Mouse (Mus musculus) layer of hippocampus, adult 18-20 months (tissue): ENCODE results near the gene Arhgdia. TPM values are rescaled to one million over a fixed set of nuclear protein-coding genes. Genes with fewer than 3 reads are reported as not detected.

Experiments
- microRNA-seq, 2 experiments: library from miRNA; unstranded; fragments of <30 nt; microRNA quantifications; one replicate each; pipeline ENCODE4 v1.2.0; 2021
- total RNA-seq, 2 experiments: library from RNA; stranded (reverse); gene quantifications; 2 replicates each; pipeline ENCODE4 v1.2.3; 2021

Arhgdia gene
- total RNA-seq, 2 experiments from 2014 or later = 293 to 295 TPM

Small RNA genes within 50 kb of the gene (microRNA-seq; reads per million reads assigned to microRNA genes)
- 2.1 to 2.5 reads per million in 2 experiments for gene Mir6936

Other genes starting within 250 kb of the Arhgdia start
- gene Actg1, start 233.1 kb downstream of the Arhgdia start, total RNA-seq = 1,000 to 10,000 TPM; 1,279 to 1,291 TPM
- gene Fscn2, start 220.1 kb downstream of the Arhgdia start, total RNA-seq = under 1 TPM in 1 of 2 experiments, not detected in 1; 0.61 TPM
- gene Faap100, start 202.9 kb downstream of the Arhgdia start, total RNA-seq = 10 to 100 TPM; 16.7 to 18.4 TPM
- 10 to 100 TPM; 60.0 to 61.9 TPM for gene Nploc4, start 143.9 kb downstream of the Arhgdia start, total RNA-seq
- not detected for gene Tspan10, start 139.0 kb downstream of the Arhgdia start, total RNA-seq
- gene Pde6g, start 128.1 kb downstream of the Arhgdia start, total RNA-seq = under 1 TPM; 0.43 to 0.82 TPM
- gene Oxld1, start 123.6 kb downstream of the Arhgdia start, total RNA-seq = 10 to 100 TPM; 13.1 to 13.5 TPM
- 10 to 100 TPM; 24.6 to 32.9 TPM for gene Ccdc137, start 123.5 kb downstream of the Arhgdia start, total RNA-seq
- gene Arl16, start 114.0 kb downstream of the Arhgdia start, total RNA-seq = 10 to 100 TPM; 53.0 to 53.6 TPM
- gene Mrpl12, start 97.0 kb downstream of the Arhgdia start, total RNA-seq = 10 to 100 TPM; 65.1 to 67.5 TPM
- 10 to 100 TPM; 18.9 to 19.3 TPM for gene Slc25a10, start 89.8 kb downstream of the Arhgdia start, total RNA-seq
- not detected for gene Gcgr, start 50.9 kb downstream of the Arhgdia start, total RNA-seq
- gene Mcrip1, start 31.9 kb downstream of the Arhgdia start, total RNA-seq = 10 to 100 TPM; 68.8 to 74.5 TPM
- gene Ppp1r27, start 30.5 kb downstream of the Arhgdia start, total RNA-seq = not detected
- 100 to 1,000 TPM; 122 to 132 TPM for gene P4hb, start 8.4 kb downstream of the Arhgdia start, total RNA-seq
- gene Alyref, start 16.7 kb upstream of the Arhgdia start, total RNA-seq = 10 to 100 TPM; 60.5 to 70.0 TPM
- gene Anapc11, start 16.8 kb upstream of the Arhgdia start, total RNA-seq = 10 to 100 TPM; 93.5 to 97.0 TPM
- gene Npb, start 26.9 kb upstream of the Arhgdia start, total RNA-seq = 1 to 10 TPM in 1 of 2 experiments, under 1 TPM in 1; 0.89 to 1.4 TPM
- 100 to 1,000 TPM; 118 to 128 TPM for gene Pcyt2, start 36.3 kb upstream of the Arhgdia start, total RNA-seq
- 10 to 100 TPM; 35.4 to 41.5 TPM for gene Sirt7, start 43.6 kb upstream of the Arhgdia start, total RNA-seq
- gene Mafg, start 52.0 kb upstream of the Arhgdia start, total RNA-seq = 10 to 100 TPM; 70.0 to 71.5 TPM
- 1 to 10 TPM in 1 of 2 experiments, under 1 TPM in 1; 0.81 to 2.0 TPM for gene Pycr1, start 62.1 kb upstream of the Arhgdia start, total RNA-seq
- 1 to 10 TPM; 3.9 to 4.6 TPM for gene Myadml2, start 66.5 kb upstream of the Arhgdia start, total RNA-seq
- gene Notum, start 79.6 kb upstream of the Arhgdia start, total RNA-seq = 1 to 10 TPM; 2.6 to 5.5 TPM
- gene Aspscr1, start 91.3 kb upstream of the Arhgdia start, total RNA-seq = 10 to 100 TPM; 46.1 to 54.3 TPM
- gene Cenpx, start 132.1 kb upstream of the Arhgdia start, total RNA-seq = 10 to 100 TPM; 15.8 to 18.7 TPM
- 10 to 100 TPM; 49.1 to 60.5 TPM for gene Lrrc45, start 132.3 kb upstream of the Arhgdia start, total RNA-seq
- gene Rac3, start 139.8 kb upstream of the Arhgdia start, total RNA-seq = 10 to 100 TPM; 32.0 to 40.0 TPM
- gene Dcxr, start 145.7 kb upstream of the Arhgdia start, total RNA-seq = 10 to 100 TPM; 12.3 to 13.6 TPM
- gene Cbr2, start 150.5 kb upstream of the Arhgdia start, total RNA-seq = 1 to 10 TPM; 1.2 to 1.7 TPM
- gene Hmga1b, start 181.2 kb upstream of the Arhgdia start, total RNA-seq = 10 to 100 TPM; 20.9 to 24.0 TPM
- gene Rfng, start 202.6 kb upstream of the Arhgdia start, total RNA-seq = 10 to 100 TPM; 57.1 to 59.9 TPM
- gene Gps1, start 202.6 kb upstream of the Arhgdia start, total RNA-seq = 100 to 1,000 TPM; 152 to 154 TPM
- 10 to 100 TPM; 40.1 to 40.4 TPM for gene Dus1l, start 214.8 kb upstream of the Arhgdia start, total RNA-seq
- 100 to 1,000 TPM; 183 to 187 TPM for gene Fasn, start 242.9 kb upstream of the Arhgdia start, total RNA-seq